Mouse (Mus musculus): ENCODE measurements around the gene Mzt1.

Mzt1 gene

DNA sequence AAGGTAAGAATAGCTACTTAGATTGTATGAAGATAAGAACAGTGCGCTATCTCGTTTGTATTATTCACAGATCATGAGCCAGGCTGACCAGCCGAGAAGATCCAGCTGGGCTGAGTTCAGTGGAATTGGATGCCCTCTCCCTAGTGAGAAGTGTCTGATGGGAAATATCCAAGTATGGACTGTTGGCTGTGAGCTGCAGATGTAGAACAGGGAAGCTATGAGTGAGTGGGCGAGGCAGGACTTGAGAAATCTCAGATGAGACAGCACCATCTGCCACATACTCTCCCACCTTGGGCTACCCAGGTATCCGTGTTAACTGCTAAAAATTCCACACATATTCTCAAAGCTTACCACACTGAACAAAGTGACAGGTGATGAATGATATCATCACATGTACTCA, 15.9 kb downstream of the Mzt1 start:
- no peak for TF ChIP-seq GATA4 (IDR thresholded peaks at IDR 0.05; ENCODE audit: insufficient replicate concordance, low read length)

DNA sequence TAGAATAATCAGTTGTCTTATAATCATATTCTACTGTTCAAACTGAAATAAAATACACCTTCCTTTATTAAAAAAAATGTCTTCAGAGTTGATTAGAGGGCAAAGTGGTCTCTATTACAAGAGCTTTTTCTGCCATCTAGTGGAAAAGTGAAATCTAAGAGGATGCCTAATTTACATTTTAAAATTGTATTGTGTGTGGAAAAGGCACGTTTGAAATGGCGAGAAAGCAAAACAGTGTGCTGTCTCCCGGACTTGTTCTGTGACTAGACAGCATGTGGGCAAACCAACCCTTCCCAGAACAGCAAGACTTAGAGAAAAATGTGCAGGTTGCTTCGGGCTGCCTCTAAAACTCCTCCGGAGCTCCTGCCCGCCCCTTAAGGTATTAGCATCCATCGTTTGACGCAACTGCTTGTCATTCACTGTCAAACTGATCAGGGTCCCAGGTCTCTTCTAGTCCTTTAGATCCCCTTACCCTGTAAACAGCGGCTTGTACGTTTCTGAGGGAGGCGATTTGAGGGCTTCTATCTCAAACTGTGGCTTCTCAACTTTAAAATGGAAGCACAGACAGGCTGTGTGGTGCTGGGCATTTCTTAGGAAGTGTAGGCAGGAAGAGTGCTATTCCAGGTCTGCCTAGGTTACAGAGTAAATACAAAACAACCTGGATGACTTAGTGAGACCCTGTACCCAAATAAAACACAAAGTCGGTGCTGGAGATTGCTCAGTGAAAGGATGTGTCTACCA, 23.4 kb downstream of the Mzt1 start:
- TF ChIP-seq GATA4 (IDR thresholded peaks at IDR 0.05; ENCODE audit: insufficient replicate concordance, low read length) = no peak

DNA sequence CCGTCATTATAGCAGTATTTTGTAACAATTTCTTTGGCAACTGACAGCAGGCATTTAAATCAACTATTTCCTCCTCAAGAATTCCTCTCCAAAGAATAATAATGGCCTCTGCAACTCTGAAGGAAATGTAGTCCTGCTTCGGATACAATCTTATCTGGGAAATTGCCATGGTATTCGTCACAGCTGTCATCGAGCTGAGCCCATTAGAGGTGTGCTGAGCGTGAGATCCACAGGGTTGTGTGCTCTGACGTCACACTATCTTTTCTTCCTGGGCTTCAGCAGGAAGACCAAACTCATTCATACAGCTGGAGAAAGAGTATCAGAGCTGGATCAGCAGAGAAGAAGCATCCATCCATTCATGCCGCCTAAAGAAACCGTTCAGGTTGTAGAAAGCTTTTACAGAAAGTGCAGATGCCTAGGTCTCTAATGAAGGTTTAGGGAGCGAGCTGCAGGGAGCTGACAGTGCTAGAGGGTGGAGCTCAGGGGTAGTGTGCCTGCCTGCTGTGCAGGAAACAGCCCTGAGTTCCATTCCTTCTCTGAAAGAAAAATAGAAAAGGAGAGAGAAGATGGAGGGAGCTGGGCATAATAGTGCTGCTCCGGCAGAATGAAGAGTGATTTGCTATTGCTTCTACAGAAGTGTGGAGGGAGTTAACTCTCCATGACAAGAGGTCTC, 26.7 kb downstream of the Mzt1 start:
- no peak for TF ChIP-seq GATA4 (IDR thresholded peaks at IDR 0.05; ENCODE audit: insufficient replicate concordance, low read length)

DNA sequence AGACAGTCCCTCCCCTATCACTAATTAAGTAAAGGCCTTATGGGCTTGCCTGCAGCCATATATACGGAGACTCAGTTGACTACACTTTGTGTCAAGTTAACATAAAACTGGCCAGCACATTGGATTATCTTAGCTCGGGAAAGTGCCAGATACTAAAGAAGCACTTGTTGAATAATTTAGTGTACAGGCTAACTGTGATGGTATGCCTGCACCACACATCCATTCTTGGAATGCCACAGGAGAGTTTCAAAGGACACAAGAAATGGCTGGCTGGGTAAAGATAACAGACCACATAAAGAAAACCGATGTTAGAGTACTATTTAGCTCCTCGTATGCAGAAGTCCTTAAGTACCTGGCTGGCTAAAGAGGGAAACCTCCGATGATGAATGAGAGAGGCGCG, 27.2 kb downstream of the Mzt1 start:
- TF ChIP-seq GATA4 (IDR thresholded peaks at IDR 0.05; ENCODE audit: insufficient replicate concordance, low read length) = no peak

DNA sequence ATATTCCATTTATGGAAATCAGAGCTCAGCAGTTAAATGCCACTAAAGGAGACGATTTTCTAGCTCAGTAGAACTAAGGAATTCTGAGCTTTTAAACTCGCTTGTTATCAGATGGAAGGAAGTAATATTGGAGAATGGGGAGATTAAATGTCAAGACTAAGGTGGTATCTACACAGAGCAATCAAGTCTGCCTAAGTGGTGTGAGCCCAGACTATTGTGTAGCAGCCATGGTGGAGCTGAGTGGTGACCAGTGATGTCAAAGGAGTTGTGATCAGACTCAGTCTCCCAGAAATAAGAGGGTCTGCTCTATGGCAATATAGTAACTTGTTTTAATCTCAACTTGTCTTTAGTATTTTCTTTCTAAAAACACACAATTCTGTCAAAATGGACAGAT, 35.0 kb downstream of the Mzt1 start:
- TF ChIP-seq GATA4 (IDR thresholded peaks at IDR 0.05; ENCODE audit: insufficient replicate concordance, low read length) = no peak

DNA sequence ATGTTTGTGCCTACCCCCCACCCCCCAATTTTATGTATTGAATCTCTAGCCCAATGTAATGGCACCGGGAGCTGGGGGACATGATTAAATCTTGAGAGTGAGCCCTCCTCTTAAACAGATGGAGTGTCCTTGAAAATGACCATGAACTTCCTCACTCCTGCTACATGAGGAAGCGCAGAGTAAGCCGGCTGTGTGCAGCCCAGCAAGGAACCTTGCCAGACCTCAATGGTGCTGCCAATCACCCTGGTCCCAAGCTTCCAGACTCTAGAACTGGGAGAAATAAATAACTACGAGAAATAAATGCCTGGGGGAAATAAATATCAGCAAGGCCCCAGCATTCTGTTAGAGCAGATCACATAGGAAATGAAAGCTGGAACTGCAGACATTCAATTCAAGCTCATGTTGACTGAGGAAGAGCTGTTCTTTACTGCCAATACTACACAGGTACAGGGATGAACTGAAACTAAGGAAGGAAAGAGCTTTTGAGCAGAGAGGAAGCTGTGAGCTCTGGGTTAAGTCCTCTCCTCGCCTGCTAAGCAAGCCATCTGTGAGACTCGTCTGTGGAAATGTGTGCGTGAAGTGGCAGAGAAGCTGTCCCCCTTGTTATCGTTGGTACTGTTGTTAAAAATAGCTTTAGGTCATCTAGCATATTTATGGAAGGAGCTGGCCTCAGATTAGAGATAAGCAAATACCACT, 35.6 kb downstream of the Mzt1 start:
- no peak for TF ChIP-seq GATA4 (IDR thresholded peaks at IDR 0.05; ENCODE audit: insufficient replicate concordance, low read length)

DNA sequence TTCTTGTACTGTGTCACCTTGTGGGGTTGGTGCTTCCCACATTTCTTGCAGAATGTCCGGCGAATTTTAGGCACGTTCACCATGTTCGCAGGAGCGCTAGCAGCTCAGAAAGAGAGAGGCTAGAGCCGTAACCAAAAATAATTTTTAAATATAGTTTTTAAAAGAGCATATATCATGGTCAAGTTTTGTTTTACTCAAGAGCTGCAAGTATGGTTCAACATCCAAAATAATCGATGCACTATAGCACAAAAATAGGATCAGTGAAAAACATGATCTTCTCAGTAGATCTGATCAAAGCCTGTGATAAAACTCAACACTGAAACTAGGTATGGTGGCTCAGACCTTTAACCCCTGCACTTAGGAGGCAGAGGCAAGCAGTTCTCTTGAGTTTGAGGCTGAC, 51.7 kb downstream of the Mzt1 start, which contains the start of gene Rpl36a-ps1:
Gene Rpl36a-ps1 (minus strand): TSS at position 101 of the 400 bp plus-strand sequence.
- TF ChIP-seq GATA4 (IDR thresholded peaks at IDR 0.05; ENCODE audit: insufficient replicate concordance, low read length) = no peak

DNA sequence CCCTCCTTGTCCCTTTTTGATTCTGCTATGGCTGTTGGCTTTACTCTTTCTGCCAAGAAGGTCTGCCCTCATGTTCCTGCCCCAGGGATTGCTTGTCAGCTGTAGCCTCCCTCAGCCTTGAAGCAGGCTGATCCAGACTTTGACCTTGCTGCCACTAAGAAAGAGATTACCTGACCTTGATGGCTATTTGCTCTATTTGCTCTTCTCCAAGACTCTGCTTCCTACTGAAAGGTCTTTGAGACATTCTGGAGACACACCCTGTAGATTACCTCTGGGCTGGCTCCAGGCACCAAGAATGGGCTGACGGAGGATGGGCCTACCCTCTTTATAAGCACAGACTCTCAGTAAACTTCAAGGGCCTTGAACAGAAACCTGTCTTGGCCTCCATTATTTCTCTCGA, 53.5 kb downstream of the Mzt1 start:
- TF ChIP-seq GATA4 (IDR thresholded peaks at IDR 0.05; ENCODE audit: insufficient replicate concordance, low read length) = no peak

DNA sequence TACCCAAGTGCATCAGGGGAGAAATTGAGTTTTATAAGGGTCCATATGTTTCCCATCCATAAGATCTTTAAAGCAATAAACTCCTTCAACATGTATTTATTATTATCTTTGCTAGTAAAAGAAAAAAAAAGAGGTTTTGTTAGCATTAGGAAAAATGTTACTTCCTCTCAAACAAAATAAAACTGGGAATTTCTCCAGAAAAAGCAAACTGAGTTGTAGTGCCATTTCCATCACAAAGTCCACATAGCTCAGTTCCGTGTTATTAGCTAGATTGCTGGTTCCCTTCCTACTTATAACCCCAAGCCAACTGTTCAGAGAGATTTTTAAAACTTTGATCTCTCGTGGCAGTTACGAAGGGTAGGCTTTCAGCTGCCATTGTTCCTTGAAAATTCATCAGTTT, 55.3 kb downstream of the Mzt1 start:
- TF ChIP-seq GATA4 (IDR thresholded peaks at IDR 0.05; ENCODE audit: insufficient replicate concordance, low read length) = no peak

DNA sequence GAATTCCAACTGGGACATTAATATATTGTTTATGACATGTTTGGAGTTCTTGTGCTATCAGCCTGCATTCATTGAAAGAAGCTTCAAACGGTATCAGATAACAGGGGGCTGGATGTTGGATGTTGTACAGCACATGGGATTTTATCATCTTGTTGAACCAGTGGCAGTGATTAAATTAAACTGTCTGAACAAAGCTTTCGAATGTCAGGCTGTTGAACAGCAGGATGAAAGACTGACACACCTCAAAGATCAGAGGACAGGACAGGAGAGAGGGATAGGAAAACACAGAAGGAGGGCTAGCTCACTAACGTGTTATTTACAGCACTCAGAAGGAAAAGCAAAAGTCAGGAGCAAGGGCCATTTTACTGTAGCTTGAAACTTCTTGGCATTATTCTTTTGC, 56.1 kb downstream of the Mzt1 start:
- no peak for TF ChIP-seq GATA4 (IDR thresholded peaks at IDR 0.05; ENCODE audit: insufficient replicate concordance, low read length)
